Mouse (Mus musculus) E14TG2a.4 (cell line): Measurements from ENCODE around the gene Gm10181.

Experiments
- H3K27me3 ChIP-seq: 2 replicates; pipeline ENCODE4 v1.6.1; 2014; ENCODE audit warnings: low read length, control low read depth; ENCODE audit not compliant: insufficient read depth
- H3K36me3 ChIP-seq: 2 replicates; pipeline ENCODE4 v1.6.1; 2014; ENCODE audit warnings: low read length, control low read depth; ENCODE audit not compliant: insufficient read depth
- H3K4me1 ChIP-seq: replicated peaks from 2 replicates; pipeline ENCODE4 v1.6.1; 2014; ENCODE audit warnings: low read depth, low read length, control low read depth
- H3K4me3 ChIP-seq: replicated peaks from 2 replicates; pipeline ENCODE4 v1.5.1; 2014; ENCODE audit warnings: mild to moderate bottlenecking, low read length
- H3K9me3 ChIP-seq: 2 replicates; pipeline ENCODE4 v1.6.1; 2014; ENCODE audit warnings: low read length, control low read depth
- CTCF ChIP-seq: conservative IDR thresholded peaks from 2 replicates; pipeline ENCODE4 v1.5.1; 2014; ENCODE audit warnings: low read length
- NANOG ChIP-seq: IDR thresholded peaks from 2 replicates; pipeline ENCODE4 v1.6.1; 2014; ENCODE audit warnings: borderline replicate concordance, low read length, mixed read lengths
- POU5F1 ChIP-seq: IDR thresholded peaks from 2 replicates; pipeline ENCODE4 v1.6.1; 2014; ENCODE audit warnings: low read length, borderline replicate concordance

The Gm10181 gene

DNA sequence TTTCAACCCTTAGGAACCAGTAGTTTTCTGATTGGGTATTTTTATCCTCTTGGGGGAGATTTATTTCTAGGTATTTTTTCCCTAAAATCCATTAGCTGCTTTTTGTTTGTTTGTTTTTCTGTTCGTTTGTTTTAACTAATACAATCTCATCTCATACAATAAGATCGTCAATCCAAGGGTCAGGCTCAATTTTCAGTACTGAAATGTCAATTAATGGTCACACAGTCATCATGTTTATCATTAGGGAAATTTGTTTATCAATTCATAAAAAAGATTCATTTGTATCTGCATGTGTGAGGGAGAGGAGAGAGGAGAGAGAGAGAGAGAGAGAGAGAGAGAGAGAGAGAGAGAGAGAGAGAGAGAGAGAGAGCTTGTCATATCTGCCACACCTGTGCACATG lies at the start of gene Gm10181:
TSS of gene Gm10181 (plus strand) at position 301 of the 400 bp plus-strand sequence.
- no peaks in the 10 kb centered on the region for H3K4me1 ChIP-seq
- no peaks in the 10 kb centered on the region for H3K9me3 ChIP-seq
- H3K36me3 ChIP-seq = no peaks in the 10 kb centered on the region
- H3K4me3 ChIP-seq = no peak within 1 kb of the TSS
- peaks cover 4% of the 10 kb centered on the region; the same call in 1 of the 2 replicates for H3K27me3 ChIP-seq
- no peak for TF ChIP-seq POU5F1
- no peak for TF ChIP-seq NANOG
- no peak for TF ChIP-seq CTCF

DNA sequence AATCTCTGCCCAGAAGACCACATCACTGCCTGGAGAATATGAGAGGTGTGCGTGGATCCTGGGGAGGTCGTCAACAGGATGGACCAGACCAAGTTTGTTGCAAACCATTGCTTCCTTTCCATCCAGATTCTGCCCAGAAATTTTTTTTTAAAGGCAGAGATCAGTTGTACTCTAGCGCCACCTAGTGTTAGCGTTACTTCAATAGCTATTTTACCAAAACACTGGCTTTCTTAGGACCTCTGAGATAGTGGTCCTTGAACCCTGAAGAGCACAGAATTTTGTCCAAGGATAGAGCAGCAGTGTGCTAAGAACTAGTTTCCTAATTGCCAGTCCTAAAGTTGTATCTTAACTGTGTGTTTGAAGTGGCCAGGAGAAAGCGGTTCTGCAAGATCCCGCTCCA lies 47.6 kb upstream of the Gm10181 start:
- no peak for TF ChIP-seq NANOG
- peak; percentile 65 for TF ChIP-seq CTCF
- no peaks in the 10 kb centered on the region for H3K27me3 ChIP-seq
- H3K4me1 ChIP-seq = 0 out of 2 replicates have a peak, but pooled peaks cover 4% of the 10 kb centered on the region

DNA sequence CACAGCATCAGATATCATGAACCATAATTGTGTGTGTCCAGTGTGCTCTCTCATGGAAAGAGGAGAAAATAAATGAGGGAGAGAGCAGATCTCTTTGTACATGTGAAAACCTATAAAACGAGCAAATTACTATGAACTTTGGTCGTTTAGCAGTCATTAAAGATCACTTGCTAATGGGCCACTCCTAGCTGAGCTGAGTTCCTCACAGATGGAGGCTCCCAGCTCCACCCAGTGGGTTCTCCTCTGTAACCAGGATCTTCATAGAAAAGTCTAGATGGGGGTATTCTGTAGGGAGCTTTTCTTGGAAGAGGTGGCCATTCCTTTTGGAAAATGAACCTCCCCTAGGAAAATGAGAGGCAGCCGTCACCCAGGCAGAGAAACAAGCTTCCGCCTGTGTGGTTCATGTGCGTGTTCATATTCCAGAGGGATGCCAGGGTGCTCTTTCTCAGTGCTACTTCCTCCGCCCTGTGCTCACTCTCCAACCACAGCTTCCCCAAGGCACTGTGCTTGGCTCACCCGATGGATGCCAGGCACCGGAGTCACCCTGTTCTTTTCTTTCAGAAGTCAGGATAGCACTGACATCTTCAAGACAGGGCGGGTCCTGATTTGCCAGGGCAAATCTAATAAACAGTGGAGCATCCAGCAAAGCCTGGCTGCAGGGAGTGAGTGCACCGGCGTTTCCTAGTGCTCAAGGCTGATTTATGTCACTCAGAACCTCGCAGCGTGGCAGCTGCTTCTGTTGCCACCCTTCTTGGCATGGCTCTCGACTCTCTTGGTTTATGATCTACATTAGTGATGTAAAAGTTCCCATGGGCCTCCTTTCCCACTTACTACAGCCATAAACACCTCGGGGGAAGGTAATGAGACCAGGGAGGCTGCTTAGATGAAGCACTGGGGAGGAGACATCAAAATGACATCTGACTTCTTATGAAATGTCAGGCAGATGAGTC lies 46.8 kb upstream of the Gm10181 start:
- H3K9me3 ChIP-seq = no peaks in the 10 kb centered on the region
- peak overlapping the region; percentile 48; the same call in 1 of the 2 replicates for H3K4me3 ChIP-seq
- TF ChIP-seq NANOG = no peak
- TF ChIP-seq CTCF = no peak
- no peak for TF ChIP-seq POU5F1
- H3K36me3 ChIP-seq = no peaks in the 10 kb centered on the region
- 0 out of 2 replicates have a peak, but pooled peaks cover 4% of the 10 kb centered on the region for H3K4me1 ChIP-seq
- no peaks in the 10 kb centered on the region for H3K27me3 ChIP-seq

More for the DNA sequence above, 47.6 kb upstream of the Gm10181 start:
- no peaks in the 10 kb centered on the region for H3K9me3 ChIP-seq
- H3K36me3 ChIP-seq = no peaks in the 10 kb centered on the region
- H3K4me3 ChIP-seq = no peak overlapping the region

DNA sequence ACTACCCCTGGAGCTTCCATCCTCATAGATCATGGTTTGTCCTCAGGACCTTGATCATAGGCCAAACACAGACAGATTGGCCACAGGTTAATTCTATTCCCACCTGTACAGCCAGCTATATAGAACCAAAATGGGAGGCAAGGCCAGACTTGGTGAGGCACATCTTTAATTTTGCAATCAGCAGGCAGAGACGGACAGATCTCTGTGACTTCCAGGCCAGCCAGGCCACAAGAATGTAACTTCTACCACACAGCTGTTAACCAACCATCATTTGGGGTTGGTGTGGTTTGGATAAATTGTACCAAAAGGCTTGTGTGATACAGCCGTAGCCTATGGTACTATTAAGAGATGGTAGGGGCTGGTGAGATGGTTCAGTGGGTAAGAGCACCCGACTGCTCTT lies 44.9 kb upstream of the Gm10181 start:
- Histone ChIP-seq H3K36me3 (no peaks in the 10 kb centered on the region), H3K27me3 (no peaks in the 10 kb centered on the region)
- TF ChIP-seq POU5F1 (no peak), CTCF (no peak)

DNA sequence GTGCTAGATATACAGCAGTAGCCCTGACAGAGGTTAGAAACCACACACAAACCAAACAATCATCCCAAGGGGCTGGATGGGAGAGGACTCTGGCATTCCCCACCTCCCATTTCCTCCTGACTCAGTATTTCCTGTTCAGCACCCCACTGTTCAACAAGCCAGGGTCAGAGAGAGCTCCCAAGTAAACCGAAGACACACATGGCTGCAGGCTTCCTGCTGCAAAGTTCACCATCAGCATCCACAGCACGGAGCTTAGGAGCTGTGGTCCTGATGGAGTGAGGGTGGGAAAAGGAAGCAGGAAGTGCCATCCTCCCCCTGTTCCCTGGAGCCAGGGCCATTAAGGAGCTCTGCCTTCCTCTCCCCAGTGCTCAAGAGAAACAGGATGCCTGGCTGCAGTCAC lies 40.9 kb upstream of the Gm10181 start:
- peaks cover 5% of the 10 kb centered on the region for H3K4me1 ChIP-seq
- no peaks in the 10 kb centered on the region for H3K9me3 ChIP-seq
- H3K27me3 ChIP-seq = no peaks in the 10 kb centered on the region
- TF ChIP-seq POU5F1 (no peak), NANOG (no peak), CTCF (no peak)
- no peaks in the 10 kb centered on the region for H3K36me3 ChIP-seq
- no peak overlapping the region for H3K4me3 ChIP-seq

More for the DNA sequence above, 44.9 kb upstream of the Gm10181 start:
- H3K4me3 ChIP-seq = no peak overlapping the region
- H3K9me3 ChIP-seq = no peaks in the 10 kb centered on the region
- peaks cover 9% of the 10 kb centered on the region for H3K4me1 ChIP-seq

DNA sequence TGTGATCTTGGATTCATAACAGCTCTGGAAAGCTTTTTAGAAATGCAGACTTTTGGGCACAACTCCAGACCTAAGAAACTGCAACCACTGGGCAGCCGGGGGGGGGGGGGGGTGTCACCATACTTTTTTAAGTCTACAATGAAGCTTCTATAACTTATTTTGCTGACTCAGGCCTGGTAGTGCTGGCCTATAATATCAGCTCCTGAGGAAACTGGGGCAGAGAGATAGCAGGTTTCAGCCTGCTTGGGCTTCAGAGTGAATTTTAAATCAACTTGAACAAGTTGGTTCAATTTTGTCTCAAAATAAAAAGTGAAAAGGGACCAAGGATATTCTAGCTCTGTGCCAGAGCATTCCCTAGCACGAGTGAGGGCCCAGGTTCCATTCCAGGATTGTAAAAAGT lies 40.3 kb upstream of the Gm10181 start:
- H3K27me3 ChIP-seq = no peaks in the 10 kb centered on the region
- no peak for TF ChIP-seq NANOG
- no peak for TF ChIP-seq CTCF
- no peak for TF ChIP-seq POU5F1
- no peaks in the 10 kb centered on the region for H3K9me3 ChIP-seq
- H3K4me3 ChIP-seq = no peak overlapping the region
- H3K36me3 ChIP-seq = no peaks in the 10 kb centered on the region
- H3K4me1 ChIP-seq = peaks cover 5% of the 10 kb centered on the region

DNA sequence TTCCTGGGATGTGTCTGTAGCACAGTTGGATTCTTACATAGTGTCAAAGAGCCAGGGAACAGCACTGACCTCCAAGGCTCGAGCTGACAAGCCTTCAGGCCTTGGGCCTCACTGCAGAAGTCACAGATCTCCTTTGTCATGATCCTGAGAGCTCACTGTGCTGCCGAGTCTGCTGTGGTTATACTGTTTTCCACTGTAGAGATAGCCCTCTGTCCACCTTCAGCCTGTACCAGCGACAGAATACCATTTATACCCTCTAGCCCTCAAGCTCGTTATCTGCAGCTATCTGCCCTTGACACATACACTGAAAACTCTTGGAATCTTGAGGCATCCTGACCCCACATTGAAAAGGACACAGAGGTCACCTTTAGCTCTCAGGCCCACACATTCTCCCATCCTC lies 37.3 kb upstream of the Gm10181 start:
- no peaks in the 10 kb centered on the region for H3K9me3 ChIP-seq
- H3K36me3 ChIP-seq = no peaks in the 10 kb centered on the region
- H3K27me3 ChIP-seq = no peaks in the 10 kb centered on the region
- H3K4me3 ChIP-seq = no peak overlapping the region
- TF ChIP-seq POU5F1 = no peak
- no peak for TF ChIP-seq CTCF
- no peak for TF ChIP-seq NANOG
- peaks cover 5% of the 10 kb centered on the region for H3K4me1 ChIP-seq

DNA sequence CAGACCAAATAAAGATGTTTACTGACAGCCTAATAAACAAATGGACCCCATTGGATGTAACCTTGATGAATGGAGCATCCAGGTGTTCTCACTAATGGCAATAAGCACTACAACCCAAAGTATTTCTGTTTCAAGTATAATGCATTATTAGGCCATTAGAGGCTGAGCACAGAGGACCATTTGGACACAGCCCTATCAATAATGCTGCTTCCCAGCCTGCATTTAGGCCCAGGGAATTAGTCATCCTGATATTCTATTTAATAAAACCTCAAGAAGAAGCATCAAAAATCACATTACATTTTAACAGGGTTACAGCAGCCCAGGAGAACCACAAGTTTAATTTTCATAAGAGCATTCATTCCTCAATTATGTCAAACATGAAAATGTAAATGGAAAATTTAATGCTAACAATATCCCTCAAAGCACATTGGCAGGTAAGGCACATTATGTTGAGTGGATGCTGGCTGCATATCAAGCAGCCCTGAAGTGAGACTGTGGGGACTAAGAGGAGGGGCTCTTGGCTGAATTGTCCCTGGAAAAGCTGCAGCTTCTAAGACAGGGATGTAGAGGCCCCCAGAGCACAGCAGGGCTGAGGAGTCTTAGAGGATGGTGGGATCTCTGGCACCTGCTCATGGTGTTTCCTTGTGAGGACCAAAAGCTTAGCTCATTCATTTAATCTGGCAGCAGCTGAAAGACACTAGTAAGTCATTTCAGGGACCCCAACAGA lies 33.4 kb upstream of the Gm10181 start:
- H3K36me3 ChIP-seq = no peaks in the 10 kb centered on the region
- no peaks in the 10 kb centered on the region for H3K4me1 ChIP-seq
- H3K4me3 ChIP-seq = no peak overlapping the region
- TF ChIP-seq CTCF (no peak), NANOG (no peak), POU5F1 (no peak)
- H3K9me3 ChIP-seq = no peaks in the 10 kb centered on the region
- H3K27me3 ChIP-seq = no peaks in the 10 kb centered on the region

DNA sequence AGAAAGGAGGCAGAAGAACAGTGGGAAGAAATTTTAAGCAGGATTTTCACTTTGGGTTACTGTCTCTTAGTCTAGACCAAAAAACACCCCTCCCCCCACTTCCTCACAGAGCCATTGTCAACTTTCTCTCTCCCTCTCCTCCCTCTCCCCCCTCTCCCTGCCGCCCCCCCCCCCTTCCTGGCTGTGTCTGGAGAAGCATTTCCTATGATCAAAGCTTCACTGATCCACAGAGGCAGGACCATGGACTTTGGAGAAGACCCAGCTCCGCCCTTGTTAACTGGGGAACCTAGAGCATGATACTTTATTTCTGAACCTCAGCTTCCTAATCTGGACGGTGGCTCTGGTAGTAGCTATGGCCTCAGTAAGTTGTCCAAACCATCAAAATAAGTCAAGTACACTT lies 30.5 kb upstream of the Gm10181 start:
- no peak overlapping the region for H3K4me3 ChIP-seq
- no peaks in the 10 kb centered on the region for H3K27me3 ChIP-seq
- TF ChIP-seq CTCF (no peak), POU5F1 (no peak), NANOG (no peak)
- H3K9me3 ChIP-seq = no peaks in the 10 kb centered on the region
- no peaks in the 10 kb centered on the region for H3K36me3 ChIP-seq
- no peaks in the 10 kb centered on the region for H3K4me1 ChIP-seq
